ENCODE assay signal across 9 mouse cellular contexts in the genomic region with DNA sequence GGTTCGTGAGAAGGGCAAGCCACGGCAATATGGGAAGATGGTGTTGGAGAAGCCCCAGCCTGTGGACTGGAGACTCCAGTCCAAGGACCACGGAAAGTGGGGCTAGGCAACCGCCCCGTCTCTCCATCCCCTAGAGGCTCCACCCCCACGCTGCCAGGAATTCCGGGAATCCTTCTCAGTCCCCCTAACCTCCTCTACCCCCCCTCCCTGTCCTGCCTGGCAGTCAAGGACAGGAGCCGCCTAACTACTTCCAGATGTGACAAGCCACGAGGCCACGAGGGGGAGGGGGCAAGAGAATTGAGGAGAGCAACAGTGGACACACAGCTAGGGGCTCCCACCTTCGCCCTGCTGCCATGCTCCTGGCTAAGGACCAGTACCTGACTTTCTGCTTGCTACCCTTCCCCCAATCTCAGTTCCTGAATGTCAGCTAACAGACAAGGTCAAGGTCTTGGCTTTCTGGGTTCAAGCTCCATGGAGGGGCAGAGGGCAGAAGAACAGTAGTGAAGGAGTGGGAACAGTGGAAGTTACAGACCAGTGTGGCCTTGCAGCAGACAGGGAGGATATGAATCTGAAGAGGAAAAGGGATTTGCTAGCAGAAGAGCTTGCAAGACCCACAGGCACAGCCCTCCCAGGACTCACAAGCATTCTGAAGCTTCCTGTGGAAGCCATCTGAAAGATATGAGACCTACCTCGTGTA. TPM values are rescaled to one million over a fixed set of nuclear protein-coding genes. Genes with fewer than 3 reads are reported as not detected.
A peak's percentile ranks its signal among the peaks of the same experiment; 100 is the strongest.
DNase-seq lines count a peak whose midpoint lies in the region; ATAC-seq lines count a peak whose summit lies in the region.
"Had no signal": no experiment of that assay in that cellular context is flagged by ENCODE, and none has a peak within 500 bp of the region (broad histone marks: within the 10 kb centered on the region; RNA-seq: fewer than 3 reads in every experiment).

No protein-coding gene starts in this region.

- no peaks in the 10 kb centered on the region for H3K9me3 ChIP-seq in forebrain, embryonic 10.5 days
- no peaks in the 10 kb centered on the region for H3K9me3 ChIP-seq in forebrain, embryonic 15.5 days
- H3K9me3 ChIP-seq in embryonic facial prominence, embryonic 12.5 days, result no peaks in the 10 kb centered on the region
- no peaks in the 10 kb centered on the region for H3K9me3 ChIP-seq in limb, embryonic 12.5 days

- peak overlapping the region; percentile 40 for H3K4me3 ChIP-seq in forebrain, embryonic 10.5 days
- no peak overlapping the region for H3K4me3 ChIP-seq in forebrain, embryonic 15.5 days
- peak overlapping the region; percentile 36 for H3K4me3 ChIP-seq in embryonic facial prominence, embryonic 12.5 days
- H3K4me3 ChIP-seq in limb, embryonic 12.5 days (replicated peaks), result peak overlapping the region; percentile 43

- WGBS in forebrain, embryonic 10.5 days, result 13% methylated on average over 12 of the region's 12 CpGs
- WGBS in forebrain, embryonic 15.5 days, result 24% methylated on average over 11 of the region's 12 CpGs
- 5% methylated on average over 12 of the region's 12 CpGs for WGBS in embryonic facial prominence, embryonic 12.5 days
- WGBS in limb, embryonic 12.5 days, result 1% methylated on average over 12 of the region's 12 CpGs

- H3K27ac ChIP-seq in forebrain, embryonic 10.5 days, result peak overlapping the region; percentile 84
- H3K27ac ChIP-seq in forebrain, embryonic 15.5 days (replicated peaks), result no peak overlapping the region
- peak overlapping the region; percentile 98 for H3K27ac ChIP-seq in embryonic facial prominence, embryonic 12.5 days
- peak overlapping the region; percentile 99 for H3K27ac ChIP-seq in limb, embryonic 12.5 days

- peaks cover 70% of the 10 kb centered on the region for H3K4me1 ChIP-seq in forebrain, embryonic 10.5 days
- H3K4me1 ChIP-seq in forebrain, embryonic 15.5 days, result no peaks in the 10 kb centered on the region
- H3K4me1 ChIP-seq in embryonic facial prominence, embryonic 12.5 days, result peaks cover 63% of the 10 kb centered on the region
- H3K4me1 ChIP-seq in limb, embryonic 12.5 days (replicated peaks), result peaks cover 65% of the 10 kb centered on the region

- peaks cover 34% of the 10 kb centered on the region for H3K27me3 ChIP-seq in forebrain, embryonic 10.5 days (ENCODE audit: poor library complexity, severe bottlenecking)
- peaks cover 10% of the 10 kb centered on the region; the same call in 1 of the 2 replicates for H3K27me3 ChIP-seq in forebrain, embryonic 15.5 days
- no peaks in the 10 kb centered on the region for H3K27me3 ChIP-seq in embryonic facial prominence, embryonic 12.5 days
- no peaks in the 10 kb centered on the region for H3K27me3 ChIP-seq in limb, embryonic 12.5 days

- no peak for ATAC-seq in forebrain, embryonic 15.5 days (replicated peaks)
- ATAC-seq in embryonic facial prominence, embryonic 12.5 days (ENCODE audit: insufficient number of reproducible peaks, insufficient read depth, low FRiP score, low TSS enrichment), result peak; percentile 57; the same call in 1 of the 2 replicates
- peak; percentile 72 for ATAC-seq in limb, embryonic 12.5 days (ENCODE audit: insufficient number of reproducible peaks, insufficient read depth, low FRiP score, low TSS enrichment, low read depth)

- H3K36me3 ChIP-seq in forebrain, embryonic 10.5 days (replicated peaks), result peaks cover 19% of the 10 kb centered on the region
- no peaks in the 10 kb centered on the region for H3K36me3 ChIP-seq in forebrain, embryonic 15.5 days
- H3K36me3 ChIP-seq in embryonic facial prominence, embryonic 12.5 days, result peaks cover 19% of the 10 kb centered on the region
- peaks cover 25% of the 10 kb centered on the region for H3K36me3 ChIP-seq in limb, embryonic 12.5 days

- intact Hi-C loops in heart, postnatal 25 days (cut with DNase I), result no loop called here

- H3K4me2 ChIP-seq in forebrain, embryonic 15.5 days (replicated peaks), result no peak overlapping the region
- peak overlapping the region; percentile 59 for H3K4me2 ChIP-seq in embryonic facial prominence, embryonic 12.5 days (replicated peaks)
- peak overlapping the region; percentile 72 for H3K4me2 ChIP-seq in limb, embryonic 12.5 days

- DNase-seq in forebrain, embryonic 10.5 days (ENCODE audit: extremely low spot score, low spot score), result peak; percentile 74
- DNase-seq in heart, postnatal 25 days (ENCODE audit: low spot score), result peak; percentile 75
- DNase-seq in neural tube, embryonic 10.5 days (ENCODE audit: extremely low spot score, low spot score), result peak; percentile 85
- DNase-seq in cerebellum, postnatal 36 days, result no peak
- DNase-seq in spleen, adult 18-20 months, result no peak

- no peak overlapping the region for H3K9ac ChIP-seq in forebrain, embryonic 15.5 days (replicated peaks)
- peak overlapping the region; percentile 52 for H3K9ac ChIP-seq in embryonic facial prominence, embryonic 12.5 days
- H3K9ac ChIP-seq in limb, embryonic 12.5 days (replicated peaks), result peak overlapping the region; percentile 56

RNA-seq across cellular contexts. Expression of gene Pcolce, which starts 2.9 kb away (rescaled TPM):
- 61.7 and 62.5 TPM in 2 replicates for polyA plus RNA-seq in forebrain, embryonic 10.5 days (2016; fragmentation: Nextera tagmentation; extraction: Ambion mirVana)
- 9.3 and 9.7 TPM in 2 replicates for polyA plus RNA-seq in forebrain, embryonic 15.5 days (2015; fragmentation: Nextera tagmentation; extraction: Ambion mirVana)
- polyA plus RNA-seq in embryonic facial prominence, embryonic 12.5 days (2016; fragmentation: Nextera tagmentation; extraction: Ambion mirVana), result 124 and 128 TPM in 2 replicates
- total RNA-seq in heart, postnatal 25 days (2021), result 10 to 100 TPM; 66.9 to 71.3 TPM
- 128 and 135 TPM in 2 replicates for polyA plus RNA-seq in limb, embryonic 12.5 days (2016; fragmentation: Nextera tagmentation; extraction: Ambion mirVana)
- total RNA-seq: hematopoietic stem cell, adult 5-6 weeks had no signal

RNA-seq across cellular contexts. Expression of gene Mospd3, which starts 9.8 kb away (rescaled TPM):
- 14.2 and 15.1 TPM in 2 replicates for polyA plus RNA-seq in forebrain, embryonic 10.5 days (2016; fragmentation: Nextera tagmentation; extraction: Ambion mirVana)
- 46.3 and 47.3 TPM in 2 replicates for polyA plus RNA-seq in forebrain, embryonic 15.5 days (2015; fragmentation: Nextera tagmentation; extraction: Ambion mirVana)
- polyA plus RNA-seq in embryonic facial prominence, embryonic 12.5 days (2016; fragmentation: Nextera tagmentation; extraction: Ambion mirVana), result 28.4 and 28.7 TPM in 2 replicates
- 10 to 100 TPM; 16.2 to 17.5 TPM for total RNA-seq in heart, postnatal 25 days (2021)
- 21.1 and 28.5 TPM in 2 replicates for polyA plus RNA-seq in limb, embryonic 12.5 days (2016; fragmentation: Nextera tagmentation; extraction: Ambion mirVana)

RNA-seq across cellular contexts. Expression of gene Fbxo24, which starts 18.1 kb away (rescaled TPM):
- polyA plus RNA-seq in forebrain, embryonic 10.5 days (2016; fragmentation: Nextera tagmentation; extraction: Ambion mirVana), result 0.09 and 0.26 TPM in 2 replicates
- 0.22 TPM in 1 of 2 replicates, not detected in the other for polyA plus RNA-seq in forebrain, embryonic 15.5 days (2015; fragmentation: Nextera tagmentation; extraction: Ambion mirVana)
- 0.22 and 0.36 TPM in 2 replicates for polyA plus RNA-seq in embryonic facial prominence, embryonic 12.5 days (2016; fragmentation: Nextera tagmentation; extraction: Ambion mirVana)
- total RNA-seq in heart, postnatal 25 days (2021), result under 1 TPM; 0.11 to 0.36 TPM
- 0.20 and 0.31 TPM in 2 replicates for polyA plus RNA-seq in limb, embryonic 12.5 days (2016; fragmentation: Nextera tagmentation; extraction: Ambion mirVana)
- total RNA-seq: hematopoietic stem cell, adult 5-6 weeks had no signal

RNA-seq across cellular contexts. Expression of gene Lrch4, which starts 18.2 kb away (rescaled TPM):
- polyA plus RNA-seq in forebrain, embryonic 10.5 days (2016; fragmentation: Nextera tagmentation; extraction: Ambion mirVana), result 29.0 and 33.4 TPM in 2 replicates
- 21.4 and 22.1 TPM in 2 replicates for polyA plus RNA-seq in forebrain, embryonic 15.5 days (2015; fragmentation: Nextera tagmentation; extraction: Ambion mirVana)
- polyA plus RNA-seq in embryonic facial prominence, embryonic 12.5 days (2016; fragmentation: Nextera tagmentation; extraction: Ambion mirVana), result 30.8 and 34.0 TPM in 2 replicates
- 10 to 100 TPM; 17.6 to 18.2 TPM for total RNA-seq in heart, postnatal 25 days (2021)
- polyA plus RNA-seq in limb, embryonic 12.5 days (2016; fragmentation: Nextera tagmentation; extraction: Ambion mirVana), result 36.0 and 37.6 TPM in 2 replicates

RNA-seq across cellular contexts. Expression of gene Gm20605, which starts 18.3 kb away (rescaled TPM):
- 11.7 and 14.0 TPM in 2 replicates for polyA plus RNA-seq in forebrain, embryonic 10.5 days (2016; fragmentation: Nextera tagmentation; extraction: Ambion mirVana)
- 6.9 and 7.8 TPM in 2 replicates for polyA plus RNA-seq in forebrain, embryonic 15.5 days (2015; fragmentation: Nextera tagmentation; extraction: Ambion mirVana)
- polyA plus RNA-seq in embryonic facial prominence, embryonic 12.5 days (2016; fragmentation: Nextera tagmentation; extraction: Ambion mirVana), result 9.2 and 11.8 TPM in 2 replicates
- total RNA-seq in heart, postnatal 25 days (2021), result 1 to 10 TPM; 3.2 to 4.5 TPM
- polyA plus RNA-seq in limb, embryonic 12.5 days (2016; fragmentation: Nextera tagmentation; extraction: Ambion mirVana), result 8.4 and 9.7 TPM in 2 replicates

Comparison
In these comparisons a context has a peak if more than half of its experiments do, and no peak if none do; other contexts are left out.
1. DNase-seq: peak in forebrain, embryonic 10.5 days (single experiment), heart, postnatal 25 days (single experiment) and neural tube, embryonic 10.5 days (single experiment); none in cerebellum, postnatal 36 days (0 of 2) and spleen, adult 18-20 months (0 of 2).